Mouse (Mus musculus): ENCODE measurements around the gene Adgre4. TPM values are rescaled to one million over a fixed set of nuclear protein-coding genes. Genes with fewer than 3 reads are reported as not detected.

The Adgre4 gene
- total and polyA plus RNA-seq, 3 experiments, result 0.04 TPM; not detected in 2

- Histone ChIP-seq H3K36me3 (ENCODE audit: control insufficient read depth in 1 of 2, insufficient read depth in 2 of 2, low read length in 2 of 2) (peaks cover 0 to 2% of the 10 kb centered on the region in 2 experiments; a peak in 1 of 4 replicates), H3K4me3 (ENCODE audit: control insufficient read depth in 1 of 2, insufficient read depth in 1 of 2, low read depth in 2 of 2, low read length in 2 of 2) (no peak overlapping the region), H3K27ac (ENCODE audit: control insufficient read depth, low read depth, low read length) (no peak overlapping the region), H3K9me3 (replicated peaks; ENCODE audit: insufficient read depth, low read length) (no peaks in the 10 kb centered on the region), H3K79me2 (ENCODE audit: control insufficient read depth, insufficient read depth, low read length, poor library complexity) (no peaks in the 10 kb centered on the region), H3K27me3 (ENCODE audit: control insufficient read depth in 1 of 2, insufficient read depth in 2 of 2, low read length in 2 of 2) (peaks cover 5 to 14% of the 10 kb centered on the region in 2 experiments), H3K9ac (ENCODE audit: control insufficient read depth, low read depth, low read length, poor library complexity, severe bottlenecking) (no peak overlapping the region), H3K4me1 (ENCODE audit: control insufficient read depth in 1 of 2, insufficient read depth in 2 of 2, low read length in 2 of 2) (peaks cover 2 to 4% of the 10 kb centered on the region in 2 experiments; a peak in 2 of 4 replicates)
- TF ChIP-seq ELF1 (IDR thresholded peaks at IDR 0.05; ENCODE audit: low read depth, low read length) (no peak), EP300 (IDR thresholded peaks at IDR 0.05; ENCODE audit: low read depth in 1 of 2, low read length in 2 of 2) (no peak), ZKSCAN1 (IDR thresholded peaks at IDR 0.05; ENCODE audit: low read depth, low read length) (no peak), BHLHE40 (IDR thresholded peaks at IDR 0.05; ENCODE audit: borderline replicate concordance, low read depth, low read length) (no peak), RCOR1 (IDR thresholded peaks at IDR 0.05; ENCODE audit: low read depth, low read length) (no peak), UBTF (IDR thresholded peaks at IDR 0.05; ENCODE audit: borderline replicate concordance, insufficient read depth, low read depth, low read length) (no peak), USF2 (IDR thresholded peaks at IDR 0.05; ENCODE audit: borderline replicate concordance in 1 of 2, insufficient read depth in 1 of 2, low read depth in 1 of 2, low read length in 2 of 2) (no peak), JUND (IDR thresholded peaks at IDR 0.05; ENCODE audit: low read depth, low read length) (no peak)
- DNase-seq (ENCODE audit: low read depth, low spot score), result no peak
These were observed 133.8 kb downstream of the Adgre4 start for GRCm38 (mm10) chr17:55883631-55884030.

DNA sequence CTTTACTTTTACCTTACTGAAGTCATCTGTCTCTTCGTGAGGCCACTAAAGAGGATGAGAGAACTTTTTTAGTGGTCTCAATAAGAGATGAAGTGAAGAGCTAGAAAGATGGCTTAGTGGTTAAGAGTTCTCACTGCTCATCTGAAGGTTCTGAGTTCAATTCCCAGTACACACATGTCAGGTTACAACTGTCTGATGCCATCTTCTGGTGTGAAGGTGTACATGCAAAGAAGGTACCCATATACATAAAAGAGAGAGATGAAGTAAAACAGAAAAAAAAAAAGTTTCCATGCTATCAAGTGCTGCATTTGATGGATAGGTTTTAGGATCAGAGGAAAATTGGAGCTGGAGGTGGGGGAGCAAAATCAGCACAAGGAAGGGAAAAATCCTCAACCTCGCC, 135.1 kb downstream of the Adgre4 start:
- no peak overlapping the region for H3K4me3 ChIP-seq (ENCODE audit: control insufficient read depth in 1 of 2, insufficient read depth in 1 of 2, low read depth in 2 of 2, low read length in 2 of 2)
- H3K79me2 ChIP-seq (ENCODE audit: control insufficient read depth, insufficient read depth, low read length, poor library complexity), result no peaks in the 10 kb centered on the region
- no peaks in the 10 kb centered on the region for H3K9me3 ChIP-seq (replicated peaks; ENCODE audit: insufficient read depth, low read length)
- no peak for TF ChIP-seq RCOR1 (IDR thresholded peaks at IDR 0.05; ENCODE audit: low read depth, low read length)
- TF ChIP-seq RAD21 (IDR thresholded peaks at IDR 0.05; ENCODE audit: low read depth, low read length), result peak; percentile 61
- no peak for TF ChIP-seq EP300 (IDR thresholded peaks at IDR 0.05; ENCODE audit: low read depth in 1 of 2, low read length in 2 of 2)
- TF ChIP-seq SMC3 (IDR thresholded peaks at IDR 0.05; ENCODE audit: low read depth, low read length), result peak; percentile 72
- TF ChIP-seq ZNF384 (IDR thresholded peaks at IDR 0.05; ENCODE audit: low read depth, low read length), result 0 out of 2 replicates have a peak, but pooled peaks have one; percentile 25
- no peak for TF ChIP-seq MAZ (IDR thresholded peaks at IDR 0.05; ENCODE audit: low read depth, low read length)
- peak; percentile 56 for TF ChIP-seq ZC3H11A (IDR thresholded peaks at IDR 0.05; ENCODE audit: low read depth, low read length)
- no peak for TF ChIP-seq TCF12 (IDR thresholded peaks at IDR 0.05; ENCODE audit: low read depth, low read length)
- no peak for TF ChIP-seq USF2 (IDR thresholded peaks at IDR 0.05; ENCODE audit: borderline replicate concordance in 1 of 2, insufficient read depth in 1 of 2, low read depth in 1 of 2, low read length in 2 of 2)
- TF ChIP-seq CTCF (IDR thresholded peaks at IDR 0.05 in 2 of 3, conservative IDR thresholded peaks at IDR 0.05 in 1 of 3; ENCODE audit: control insufficient read depth in 1 of 3, insufficient read depth in 1 of 3, low read depth in 2 of 3, low read length in 3 of 3, poor library complexity in 1 of 3, severe bottlenecking in 1 of 3), result peak in 1 of 3 experiments; percentile 55; a peak in 3 of 6 replicates
- TF ChIP-seq GABPA (IDR thresholded peaks at IDR 0.05; ENCODE audit: low read depth, low read length), result no peak
- TF ChIP-seq MYC (IDR thresholded peaks at IDR 0.05; ENCODE audit: low read depth, low read length), result no peak
- no peaks in the 10 kb centered on the region for H3K36me3 ChIP-seq (ENCODE audit: control insufficient read depth in 1 of 2, insufficient read depth in 2 of 2, low read length in 2 of 2)
- H3K27ac ChIP-seq (ENCODE audit: control insufficient read depth, low read depth, low read length), result no peak overlapping the region
- no peak overlapping the region for H3K9ac ChIP-seq (ENCODE audit: control insufficient read depth, low read depth, low read length, poor library complexity, severe bottlenecking)
- peaks cover 0 to under 1% of the 10 kb centered on the region in 2 experiments; a peak in 1 of 4 replicates for H3K4me1 ChIP-seq (ENCODE audit: control insufficient read depth in 1 of 2, insufficient read depth in 2 of 2, low read length in 2 of 2)
- H3K27me3 ChIP-seq (ENCODE audit: control insufficient read depth in 1 of 2, insufficient read depth in 2 of 2, low read length in 2 of 2), result peaks cover 5 to 14% of the 10 kb centered on the region in 2 experiments
- DNase-seq (ENCODE audit: low read depth, low spot score), result peak; percentile 39
